Mouse (Mus musculus): ENCODE results near the gene Aanat.

- TF ChIP-seq EP300 (IDR thresholded peaks at IDR 0.05), result no peak
- peak; percentile 35 for TF ChIP-seq CTCF (IDR thresholded peaks at IDR 0.05)
Observed at GRCm38 (mm10) chr11:116623281-116624124, 37.3 kb downstream of the Aanat start.

All from lung, postnatal 0 days (tissue).